Mouse (Mus musculus): Measurements from ENCODE around the gene Pmis2.

Gene Pmis2

DNA sequence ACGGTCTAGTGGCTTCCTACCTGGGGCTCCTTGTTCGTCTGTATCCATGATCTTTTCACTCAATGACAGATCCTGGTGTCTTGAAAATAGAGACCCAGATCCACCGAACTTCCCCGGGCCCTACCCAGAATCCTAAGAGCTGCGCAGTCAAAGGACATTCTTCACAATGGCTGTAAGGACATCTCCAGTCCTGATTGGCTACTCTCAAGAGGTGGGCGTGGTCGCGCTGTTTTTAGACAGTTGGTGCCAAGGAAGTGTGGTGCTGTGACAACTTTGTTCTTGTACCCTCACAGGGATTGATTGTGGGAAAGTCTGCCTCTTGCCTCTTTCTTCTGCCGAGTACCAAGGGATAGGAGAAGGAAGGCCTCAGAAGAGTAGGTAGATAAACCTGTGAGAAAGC, at the start of gene Pmis2:
TSS of gene Pmis2 (minus strand) at position 126 of the 400 bp plus-strand sequence.
- DNase-seq (ENCODE audit: extremely low spot score, low read depth, low spot score): no peak

DNA sequence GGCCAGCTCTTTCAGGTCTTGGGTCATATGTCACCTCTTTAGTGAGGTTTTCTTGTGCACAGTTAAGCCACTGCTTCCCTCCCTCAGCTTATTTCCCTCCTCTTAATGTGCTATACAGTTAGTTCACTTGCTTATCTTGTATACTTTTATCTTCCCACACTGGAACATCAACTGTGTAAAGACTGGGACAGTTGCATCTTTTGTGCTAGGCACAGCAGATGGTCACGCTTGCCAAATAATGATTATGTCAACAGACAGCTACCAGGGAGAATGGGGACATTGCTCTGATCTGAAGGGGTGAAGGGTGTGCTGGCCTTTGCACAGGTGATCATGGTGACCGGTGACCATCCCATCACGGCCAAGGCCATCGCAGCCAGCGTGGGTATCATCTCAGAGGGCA, 48.3 kb upstream of the Pmis2 start:
- no peak for DNase-seq (ENCODE audit: extremely low spot score, low read depth, low spot score)

DNA sequence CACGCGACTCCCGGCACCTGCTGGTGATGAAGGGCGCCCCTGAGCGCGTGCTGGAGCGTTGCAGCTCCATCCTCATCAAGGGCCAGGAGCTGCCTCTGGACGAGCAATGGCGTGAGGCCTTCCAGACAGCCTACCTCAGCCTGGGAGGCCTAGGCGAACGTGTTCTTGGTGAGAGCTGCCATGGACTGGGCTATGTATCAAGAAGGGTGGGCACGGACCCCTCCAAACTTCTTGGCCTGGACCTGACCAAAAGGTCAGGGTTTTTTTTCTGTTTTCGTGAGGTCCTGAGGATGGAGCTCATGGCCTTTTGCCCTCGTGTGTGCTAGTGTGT, 46.3 kb upstream of the Pmis2 start:
- no peak for DNase-seq (ENCODE audit: extremely low spot score, low read depth, low spot score)

DNA sequence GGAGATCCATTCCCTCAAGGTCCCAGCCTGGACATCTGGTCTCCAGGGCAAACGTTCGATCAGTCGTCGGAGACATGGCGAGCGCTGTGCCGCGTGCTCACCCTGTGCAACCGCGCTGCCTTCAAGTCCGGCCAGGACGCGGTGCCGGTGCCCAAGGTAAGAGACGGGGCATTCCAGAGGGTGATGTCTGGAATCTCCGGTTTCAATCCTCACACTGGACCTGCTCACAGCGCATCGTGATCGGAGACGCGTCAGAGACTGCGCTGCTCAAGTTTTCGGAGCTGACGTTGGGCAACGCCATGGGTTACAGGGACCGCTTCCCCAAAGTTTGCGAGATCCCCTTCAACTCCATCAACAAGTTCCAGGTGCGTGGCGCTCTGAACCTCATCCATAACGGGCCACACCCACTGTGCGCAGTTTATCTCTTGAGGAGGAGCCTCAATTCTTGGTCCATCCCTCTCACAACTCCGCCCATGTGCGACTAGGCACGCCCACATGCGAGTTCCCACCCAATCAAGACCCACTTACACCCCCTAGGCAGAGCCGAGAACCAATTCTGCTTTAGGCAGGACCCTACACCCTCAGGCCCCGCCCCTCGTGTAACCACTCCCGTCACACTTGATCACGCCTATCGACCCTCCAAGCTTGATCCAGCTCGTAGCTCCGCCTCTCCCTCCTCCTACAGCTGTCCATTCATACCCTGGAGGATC, 45.8 kb upstream of the Pmis2 start:
- DNase-seq (ENCODE audit: extremely low spot score, low read depth, low spot score): peak; percentile 46

DNA sequence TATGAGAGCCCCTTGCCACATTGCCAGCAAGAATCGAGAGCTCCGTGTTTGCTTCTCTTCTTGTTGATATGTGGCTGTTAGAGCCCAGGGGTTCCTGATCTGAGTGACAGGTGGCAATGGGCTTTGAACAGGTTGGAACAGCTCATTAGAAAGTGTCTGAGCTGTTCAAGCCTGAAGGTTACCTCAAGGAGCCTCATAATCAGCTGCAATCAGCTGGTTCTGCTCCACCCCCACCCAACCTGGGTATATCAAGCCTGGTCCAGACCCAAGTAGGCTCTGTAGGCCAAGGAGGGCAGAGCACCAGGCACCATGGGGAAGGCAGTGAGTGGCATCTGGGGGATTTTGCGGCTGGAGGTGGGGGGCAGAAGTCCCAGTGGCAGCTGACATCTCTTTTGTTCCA, 40.5 kb upstream of the Pmis2 start, which contains the start of gene Atp4a:
TSS of gene Atp4a (plus strand) at position 268 of the 400 bp plus-strand sequence.
- DNase-seq (ENCODE audit: extremely low spot score, low read depth, low spot score): no peak

DNA sequence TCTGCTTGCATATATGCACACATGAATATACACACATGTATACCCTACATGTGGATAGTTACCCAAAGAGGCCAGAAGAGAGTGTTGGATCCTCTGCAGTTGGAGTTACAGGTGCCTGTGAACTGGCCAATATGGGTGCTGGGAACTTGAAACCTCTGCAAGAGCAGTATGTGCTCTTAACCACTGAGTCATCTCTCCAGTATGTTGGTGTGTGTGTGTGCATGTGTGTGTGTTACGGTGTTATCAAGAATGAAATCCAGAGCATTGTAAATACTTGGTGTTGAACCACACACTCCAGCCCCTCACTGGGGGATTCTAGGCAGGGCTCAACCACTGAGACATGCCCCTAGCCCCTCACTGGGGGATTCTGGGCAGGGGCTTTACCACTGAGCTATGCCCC, 36.0 kb upstream of the Pmis2 start:
- no peak for DNase-seq (ENCODE audit: extremely low spot score, low read depth, low spot score)

DNA sequence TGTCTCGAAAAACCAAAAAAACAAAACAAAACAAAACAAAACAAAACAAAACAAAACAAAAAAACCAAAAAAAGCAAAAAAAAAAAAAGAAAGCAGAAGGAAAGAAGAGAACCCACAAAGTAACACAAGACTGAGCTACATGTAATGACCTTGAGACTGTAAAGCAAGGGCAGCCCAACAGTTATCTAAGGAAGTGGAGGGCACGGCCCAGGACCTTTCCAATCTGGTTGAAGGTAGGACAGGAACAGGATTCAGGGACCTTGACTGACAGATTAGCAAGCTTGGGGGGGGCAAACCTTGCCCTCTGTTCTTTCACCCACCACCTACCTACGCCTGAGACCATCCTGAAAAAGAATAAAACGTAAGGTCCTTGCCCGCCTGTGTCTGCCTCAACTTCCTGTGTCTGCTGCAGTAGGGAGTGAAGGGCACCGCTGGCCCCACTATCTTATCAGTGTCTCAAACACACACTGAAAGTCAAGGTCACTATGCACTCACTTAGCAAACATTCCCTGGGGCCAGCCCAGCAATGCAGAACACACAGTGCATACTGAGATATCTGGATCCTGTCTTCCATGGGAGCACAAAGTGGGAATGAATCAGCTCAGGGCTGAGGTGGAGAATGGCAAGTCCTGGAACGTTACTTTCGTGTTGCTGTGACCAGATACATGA, 34.9 kb upstream of the Pmis2 start:
- DNase-seq (ENCODE audit: extremely low spot score, low read depth, low spot score): no peak

DNA sequence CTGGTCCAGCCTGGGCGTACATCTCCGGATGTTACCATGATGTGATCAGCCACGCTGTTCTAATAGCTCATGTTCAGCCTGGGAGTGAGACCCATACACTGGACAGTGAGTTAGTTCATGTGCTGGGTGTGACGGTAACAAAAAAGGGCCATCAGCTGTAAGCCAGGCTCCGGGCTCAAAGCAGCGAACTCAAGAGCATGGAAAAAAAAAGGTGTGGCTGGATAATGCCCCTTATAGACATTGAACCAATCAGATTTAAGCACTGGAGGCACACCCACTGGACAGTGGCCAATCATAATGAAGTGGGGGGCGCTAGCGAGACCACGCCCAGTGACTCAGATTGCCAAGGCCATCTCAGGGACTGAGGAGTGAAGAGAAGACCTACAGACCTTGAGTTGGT, 27.2 kb upstream of the Pmis2 start, which contains the start of gene 2200002J24Rik:
TSS of gene 2200002J24Rik (plus strand) at position 338 of the 400 bp plus-strand sequence.
- DNase-seq (ENCODE audit: extremely low spot score, low read depth, low spot score): no peak

DNA sequence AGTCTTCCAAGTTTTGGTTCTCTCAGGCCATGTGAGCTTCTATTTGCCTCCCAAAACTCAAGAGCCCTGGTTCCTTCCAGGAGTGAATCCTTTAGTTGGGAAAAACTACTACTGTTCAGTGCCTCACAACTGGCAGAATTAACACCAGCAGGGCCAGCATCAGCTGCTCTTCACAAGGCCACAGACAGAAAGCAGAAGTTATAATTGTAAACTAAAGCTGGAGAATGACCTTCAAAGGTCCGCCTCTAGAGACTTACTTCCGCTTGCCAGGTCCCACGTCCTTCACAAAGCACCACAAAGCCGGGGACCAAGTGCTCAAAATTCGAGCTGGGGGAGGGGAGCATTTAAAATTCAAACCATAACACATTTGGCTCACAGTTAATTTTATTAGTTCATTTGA, 26.7 kb upstream of the Pmis2 start:
- no peak for DNase-seq (ENCODE audit: extremely low spot score, low read depth, low spot score)

DNA sequence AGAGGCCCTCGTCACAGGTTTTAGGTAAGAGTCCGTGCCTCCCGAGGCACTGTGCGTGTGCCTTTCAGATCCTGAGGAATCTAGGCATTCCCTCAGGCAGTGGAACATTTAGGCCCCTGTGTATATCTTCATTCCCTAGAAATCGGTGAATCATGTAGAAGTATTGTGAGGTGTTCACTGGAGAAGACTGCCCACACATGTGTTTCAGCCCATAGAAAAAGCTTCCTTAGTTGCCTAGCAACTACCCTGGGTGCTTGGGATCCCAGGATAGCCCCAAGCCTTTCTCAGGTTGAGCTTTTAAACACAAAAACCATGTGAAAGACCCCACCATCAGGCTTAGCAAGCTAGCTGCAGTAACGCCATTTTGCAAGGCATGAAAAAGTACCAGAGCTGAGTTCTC, 16.9 kb upstream of the Pmis2 start:
- DNase-seq (ENCODE audit: extremely low spot score, low read depth, low spot score): no peak

DNA sequence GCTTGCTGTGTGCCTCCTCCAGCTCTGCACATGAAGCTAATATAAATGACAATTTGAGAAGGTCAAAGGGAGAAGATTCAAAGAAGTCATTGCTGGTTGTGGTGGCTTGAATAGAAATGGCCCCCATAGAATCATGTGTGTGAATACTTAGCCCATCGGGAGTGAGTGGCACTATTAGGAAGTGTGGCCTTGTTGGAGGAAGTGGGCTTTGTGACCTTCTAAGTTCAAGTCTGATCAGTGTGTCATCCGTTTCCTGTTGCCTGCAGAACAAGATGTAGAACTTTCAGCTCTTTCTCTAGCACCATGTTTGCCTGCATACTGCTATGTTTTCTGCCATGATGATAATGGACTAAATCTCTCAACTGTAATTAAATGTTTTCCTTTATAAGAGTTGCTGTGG, 12.0 kb upstream of the Pmis2 start:
- no peak for DNase-seq (ENCODE audit: extremely low spot score, low read depth, low spot score)

DNA sequence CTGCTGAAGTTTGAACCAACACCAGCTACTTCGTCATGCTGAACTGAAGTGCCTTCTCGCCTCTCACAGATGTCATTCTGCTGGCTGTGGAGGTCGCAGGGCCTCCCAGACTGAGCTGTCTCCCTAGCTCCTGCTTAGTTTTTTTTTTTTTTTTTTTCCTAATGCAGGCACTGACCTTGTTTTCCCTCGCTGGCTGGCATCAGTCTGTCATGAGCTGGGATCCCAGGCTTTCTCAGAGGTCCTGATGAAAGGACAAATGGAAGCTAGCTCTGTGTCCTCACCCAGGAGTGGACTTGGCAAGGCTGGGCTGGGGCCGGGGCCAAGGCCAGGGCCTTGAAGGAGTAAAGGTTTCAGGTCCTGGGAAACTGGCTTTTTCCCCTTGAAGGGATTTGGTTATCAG, 10.5 kb upstream of the Pmis2 start:
- no peak for DNase-seq (ENCODE audit: extremely low spot score, low read depth, low spot score)

DNA sequence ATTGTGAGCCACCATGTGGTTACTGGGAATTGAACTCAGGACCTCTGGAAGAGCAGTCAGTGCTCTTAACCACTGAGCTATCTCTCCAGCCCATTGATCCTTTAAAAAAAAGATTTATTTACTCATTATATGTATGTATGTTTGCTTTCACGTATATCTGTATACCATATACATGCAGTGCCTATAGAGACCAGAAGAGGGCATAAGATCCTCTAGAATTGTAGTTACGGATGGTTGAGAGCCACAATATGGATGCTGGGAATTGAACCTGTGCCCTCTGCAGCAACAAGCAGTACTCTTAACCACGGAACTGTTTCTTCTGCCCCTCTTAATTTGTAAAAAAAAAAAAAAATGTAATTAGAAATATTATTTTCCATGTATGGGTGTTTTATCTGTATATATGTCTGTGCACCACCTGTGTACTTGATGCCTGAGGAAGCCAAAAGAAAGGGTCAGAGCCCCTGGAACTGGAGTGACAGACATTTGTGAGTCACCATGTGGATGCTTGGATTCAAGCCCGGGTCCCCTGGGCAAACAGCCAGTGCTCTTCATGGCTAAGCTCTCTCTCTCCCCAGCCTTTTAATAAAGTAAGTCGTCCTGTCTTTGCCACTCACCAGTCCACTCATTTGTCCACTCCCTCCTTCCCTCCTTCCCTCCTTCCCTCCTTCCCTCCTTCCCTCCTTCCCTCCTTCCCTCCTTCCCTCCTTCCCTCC, 7.0 kb upstream of the Pmis2 start:
- DNase-seq (ENCODE audit: extremely low spot score, low read depth, low spot score): no peak

DNA sequence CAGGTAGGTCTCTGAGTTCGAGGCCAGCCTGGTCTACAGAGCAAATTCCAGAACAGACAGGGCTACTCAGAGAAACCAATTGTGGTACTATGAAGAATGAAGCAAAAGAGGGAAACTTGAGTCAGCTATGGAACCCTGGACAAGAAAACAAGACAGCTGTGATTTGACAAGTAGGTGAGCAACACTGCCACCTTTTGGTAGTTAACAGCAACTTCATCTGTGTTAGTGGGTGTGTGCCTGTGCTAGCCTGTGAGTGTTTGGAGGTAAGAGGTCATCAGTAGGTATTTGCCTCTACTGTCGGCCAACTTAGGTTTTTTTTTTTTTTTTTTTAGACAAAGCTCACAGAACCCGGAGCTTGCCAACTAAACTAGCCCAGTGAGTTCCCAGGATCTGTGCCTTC, 2.2 kb downstream of the Pmis2 start:
- DNase-seq (ENCODE audit: extremely low spot score, low read depth, low spot score): no peak

DNA sequence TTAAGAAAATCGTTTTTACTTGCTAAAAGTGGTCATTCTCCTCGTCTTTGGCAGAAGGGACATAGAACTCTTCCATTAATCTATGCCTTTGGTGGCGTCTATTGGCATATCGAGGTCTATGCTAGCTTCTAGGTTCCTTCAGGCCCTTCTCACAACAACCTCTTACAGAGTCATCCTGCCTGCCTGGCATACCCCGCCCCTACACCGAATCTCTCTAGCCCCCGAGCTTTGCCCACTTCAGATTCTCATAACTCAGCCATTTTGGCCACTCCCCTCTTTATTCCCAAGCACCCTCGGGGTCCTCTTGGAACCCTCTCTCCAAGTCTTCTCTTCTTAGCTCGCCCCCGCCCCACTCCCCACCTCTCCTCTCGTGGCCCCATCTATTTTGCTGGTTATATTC, 6.1 kb downstream of the Pmis2 start:
- DNase-seq (ENCODE audit: extremely low spot score, low read depth, low spot score): no peak

DNA sequence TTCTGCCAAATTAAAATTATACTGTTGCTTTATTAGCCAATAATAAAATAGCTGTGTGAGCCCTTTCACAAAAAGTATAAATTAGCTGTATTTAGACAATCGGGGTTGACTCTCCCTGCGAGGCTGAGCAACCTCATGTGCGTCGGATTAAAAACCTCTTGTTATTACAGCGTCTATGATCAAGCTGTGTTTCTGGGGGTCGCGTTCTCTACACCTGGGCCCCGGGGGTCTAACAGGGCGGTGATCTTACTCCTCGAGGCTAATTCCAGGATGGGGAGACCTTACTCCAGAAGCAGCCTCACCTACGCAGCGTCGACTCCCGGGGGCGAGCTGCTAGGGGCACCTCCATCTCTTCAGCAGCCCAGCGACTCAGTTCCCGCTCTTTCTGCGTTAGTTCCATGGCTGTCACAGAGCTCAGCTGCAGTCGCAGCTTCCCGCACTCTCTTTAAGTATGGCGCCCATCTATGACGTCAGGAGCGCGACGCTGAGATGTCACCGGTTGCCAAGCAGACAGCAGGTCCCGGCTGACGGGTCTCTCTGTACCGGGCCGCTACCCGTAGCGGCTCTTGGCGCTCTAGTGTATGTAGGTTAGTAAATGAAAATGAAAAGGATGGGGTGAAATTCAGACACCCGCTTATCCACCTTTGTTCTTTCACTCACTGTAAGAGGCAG, 6.7 kb downstream of the Pmis2 start, which contains the start of gene Haus5:
TSS of gene Haus5 (minus strand) at position 466 of the 672 bp plus-strand sequence.
- peak; percentile 87 for DNase-seq (ENCODE audit: extremely low spot score, low read depth, low spot score)

DNA sequence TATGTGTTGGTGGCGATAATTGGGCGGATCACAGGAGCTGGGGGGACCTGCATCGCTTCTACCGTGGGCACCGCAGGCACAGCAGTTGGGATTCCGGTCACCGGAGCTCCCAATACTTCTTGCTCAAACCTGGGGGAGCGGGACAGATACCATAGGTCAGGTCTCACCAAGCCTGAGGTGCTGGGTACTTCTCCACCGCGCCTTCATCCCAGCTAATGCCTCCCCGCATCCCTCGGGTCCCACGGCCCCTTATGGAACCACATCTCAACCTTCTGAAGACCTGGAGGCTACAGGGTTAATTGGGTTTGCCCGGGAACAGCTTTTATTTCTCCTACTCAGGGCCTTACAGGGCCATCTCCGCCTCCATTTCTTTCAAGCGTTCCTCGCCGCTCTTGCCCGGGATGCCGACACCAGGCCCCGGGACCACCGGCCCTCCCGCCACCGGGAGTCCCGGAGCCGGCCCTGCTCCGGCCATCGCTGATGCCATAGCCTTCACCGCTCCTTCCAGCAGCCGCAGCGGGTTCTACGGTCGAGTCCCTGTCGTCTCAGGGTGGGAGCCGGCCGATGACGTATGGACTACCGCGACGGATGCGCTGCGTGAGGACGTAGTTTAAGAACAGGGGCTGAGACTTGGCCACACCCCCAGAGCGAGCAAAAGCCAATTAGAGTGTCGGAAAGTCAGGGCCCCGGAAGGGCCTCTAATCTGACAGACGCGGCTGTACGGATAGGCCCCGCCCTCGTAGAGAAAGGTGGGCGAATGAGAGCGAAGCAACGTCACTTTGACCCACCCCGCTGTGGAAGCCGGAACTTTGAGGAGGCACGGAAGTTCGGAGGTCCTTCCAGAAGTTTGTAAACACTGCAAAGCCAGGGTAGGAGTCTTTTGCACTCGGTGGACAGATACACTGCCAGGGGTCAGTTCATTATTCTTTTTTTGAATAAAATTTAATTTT, 21.5 kb downstream of the Pmis2 start, which contains the start of gene Rbm42:
TSS of gene Rbm42 (minus strand) at position 727 of the 950 bp plus-strand sequence.
- peak; percentile 92 for DNase-seq (ENCODE audit: extremely low spot score, low read depth, low spot score)

DNA sequence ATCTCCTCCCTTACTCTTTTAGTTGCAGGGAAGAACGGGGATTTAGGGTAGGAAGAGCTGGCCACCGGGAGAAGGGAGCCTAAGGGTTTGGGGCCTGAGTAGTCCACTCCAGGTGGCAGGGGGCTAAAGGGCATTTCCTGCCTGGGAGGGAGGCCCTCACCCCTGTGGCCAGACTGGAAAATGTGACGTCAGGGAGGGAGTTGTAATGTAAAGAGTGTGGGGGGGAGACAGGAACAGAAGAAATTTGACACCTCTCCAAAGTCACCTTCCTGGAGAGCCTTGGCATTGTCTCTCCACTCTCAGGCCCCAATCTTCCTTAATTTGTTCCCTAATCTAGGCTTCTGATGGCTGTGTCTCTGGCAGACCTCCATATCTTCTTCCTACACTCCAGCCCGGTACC, 32.3 kb downstream of the Pmis2 start:
- no peak for DNase-seq (ENCODE audit: extremely low spot score, low read depth, low spot score)

DNA sequence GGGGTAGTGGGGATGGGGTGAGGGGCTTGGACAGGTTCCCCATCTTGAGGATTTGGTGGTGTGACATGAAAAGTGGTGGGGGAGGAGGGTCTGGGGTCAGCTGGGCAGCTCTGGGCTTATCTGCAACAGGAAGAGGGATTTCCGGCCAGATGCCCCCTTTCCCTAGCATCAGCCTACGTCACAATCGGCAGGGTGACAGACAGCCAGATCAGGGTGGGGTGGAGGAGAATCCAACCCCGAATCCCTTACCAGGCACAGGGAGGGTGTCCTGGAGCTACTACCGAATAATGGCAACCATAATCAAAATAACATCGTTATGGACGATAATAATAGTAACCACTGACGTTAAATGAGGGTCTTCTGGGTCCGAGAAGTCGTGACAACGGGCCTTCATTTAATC, 35.0 kb downstream of the Pmis2 start:
- DNase-seq (ENCODE audit: extremely low spot score, low read depth, low spot score): no peak

DNA sequence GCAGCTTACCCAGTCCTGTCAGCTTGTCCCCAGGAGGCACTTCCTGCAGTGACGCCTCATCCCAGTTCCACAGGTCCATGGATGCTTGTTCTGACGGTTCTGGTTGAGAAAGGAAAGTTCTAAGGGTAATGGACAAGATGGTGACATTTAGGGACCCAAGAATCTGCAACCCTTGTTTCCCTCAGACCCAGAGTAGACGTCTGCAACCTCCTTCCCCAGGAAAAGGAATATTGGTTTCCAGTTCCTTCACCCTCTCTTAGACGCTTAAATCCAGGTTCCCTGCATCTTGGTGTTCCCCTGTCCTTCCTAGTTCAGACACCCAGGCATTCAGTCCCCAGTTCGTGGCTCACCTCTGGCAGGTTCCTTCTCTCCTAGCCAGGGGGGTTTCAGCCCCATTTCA, 35.7 kb downstream of the Pmis2 start, which contains the start of gene Etv2:
TSS of gene Etv2 (minus strand) at position 101 of the 400 bp plus-strand sequence.
- DNase-seq (ENCODE audit: extremely low spot score, low read depth, low spot score): no peak
